Mouse (Mus musculus) midbrain, embryonic 13.5 days (tissue): ENCODE data around the gene Coil. TPM values are rescaled to one million over a fixed set of nuclear protein-coding genes. Genes with fewer than 3 reads are reported as not detected.
"Not testable (repeated sequence)": the region's sequence is repeated elsewhere in the genome, so short reads cannot be mapped to it uniquely, and the experiment has no call there.

Source experiments
- ATAC-seq: fragments of 200-750 bp; cut with Nextera tagmentation; 2 replicates; pipeline ENCODE4 v1.8.0; 2017; ENCODE audit warnings: mild to moderate bottlenecking, moderate TSS enrichment, moderate library complexity
- H3K27ac ChIP-seq: fragments of 300-500 bp; sonication (generic); 2 replicates; pipeline ENCODE4 v1.5.1; 2015; ENCODE audit warnings: inconsistent platforms, mild to moderate bottlenecking, moderate library complexity
- H3K27me3 ChIP-seq: fragments of 300-500 bp; sonication (generic); 2 replicates; pipeline ENCODE4 v1.6.1; 2015; ENCODE audit warnings: mild to moderate bottlenecking, inconsistent platforms
- H3K36me3 ChIP-seq: fragments of 300-500 bp; sonication (generic); 2 replicates; pipeline ENCODE4 v1.6.1; 2015; ENCODE audit warnings: mild to moderate bottlenecking, inconsistent platforms
- H3K4me1 ChIP-seq: fragments of 300-500 bp; sonication (generic); replicated peaks from 2 replicates; pipeline ENCODE4 v1.6.1; 2015; ENCODE audit warnings: inconsistent platforms
- H3K4me2 ChIP-seq: fragments of 300-500 bp; sonication (generic); replicated peaks from 2 replicates; pipeline ENCODE4 v1.6.1; 2015; ENCODE audit warnings: moderate library complexity, mild to moderate bottlenecking, inconsistent platforms
- H3K4me3 ChIP-seq: fragments of 300-500 bp; sonication (generic); replicated peaks from 2 replicates; pipeline ENCODE4 v1.5.1; 2015; ENCODE audit warnings: mild to moderate bottlenecking, inconsistent platforms
- H3K9ac ChIP-seq: fragments of 300-500 bp; sonication (generic); replicated peaks from 2 replicates; pipeline ENCODE4 v1.6.1; 2015; ENCODE audit warnings: mild to moderate bottlenecking, inconsistent platforms
- H3K9me3 ChIP-seq: fragments of 300-500 bp; sonication (generic); 2 replicates; pipeline ENCODE4 v1.6.1; 2016; ENCODE audit warnings: mild to moderate bottlenecking, inconsistent platforms
- WGBS: fragments of 180-500 bp; shearing (Covaris S2); methylation state at CpG from one replicate; pipeline ENCODE4 v1.1.7; 2015; 5-methylcytosine and 5-hydroxymethylcytosine counted together
- polyA plus RNA-seq: library from polyadenylated mRNA; unstranded; fragments of >200 nt; fragmentation: Nextera tagmentation; extraction: Ambion mirVana; gene quantifications from 2 replicates; pipeline ENCODE4 v1.2.1, GENCODE M21; 2015

Coil gene
- polyA plus RNA-seq, 1 experiment from 2014 or later = 28.1 TPM

- Histone ChIP-seq H3K4me2 (no peak overlapping the region), H3K4me1 (peaks cover 22% of the 10 kb centered on the region), H3K9ac (no peak overlapping the region), H3K27me3 (no peaks in the 10 kb centered on the region), H3K36me3 (peaks cover 15% of the 10 kb centered on the region), H3K27ac (no peak overlapping the region), H3K9me3 (no peaks in the 10 kb centered on the region), H3K4me3 (no peak overlapping the region)
- WGBS = 95% methylated on average over 5 of the region's 5 CpGs
- ATAC-seq = no peak
Measured at GRCm38 (mm10) chr11:88977188-88977587, 7.1 kb downstream of the Coil start.

GRCm38 (mm10) chr11:88981337-88981736 lies 11.3 kb downstream of the Coil start:
- Histone ChIP-seq H3K27me3 (no peaks in the 10 kb centered on the region), H3K36me3 (peaks cover 50% of the 10 kb centered on the region), H3K4me3 (no peak overlapping the region), H3K4me2 (no peak overlapping the region), H3K4me1 (peaks cover 5% of the 10 kb centered on the region; the same call in 1 of the 2 replicates), H3K9me3 (no peaks in the 10 kb centered on the region), H3K9ac (no peak overlapping the region), H3K27ac (no peak overlapping the region)
- WGBS = 93% methylated on average over 8 of the region's 8 CpGs
- ATAC-seq = no peak

- Histone ChIP-seq H3K4me3 (no peak overlapping the region), H3K27me3 (no peaks in the 10 kb centered on the region), H3K4me2 (no peak overlapping the region), H3K9me3 (no peaks in the 10 kb centered on the region), H3K36me3 (peaks cover 79% of the 10 kb centered on the region), H3K9ac (no peak overlapping the region), H3K27ac (no peak overlapping the region), H3K4me1 (no peaks in the 10 kb centered on the region)
- ATAC-seq = no peak
- 86% methylated on average over 10 of the region's 10 CpGs for WGBS
Measured at GRCm38 (mm10) chr11:88986616-88987015, 16.6 kb downstream of the Coil start.

- no peak overlapping the region for H3K27ac ChIP-seq
- peaks cover 58% of the 10 kb centered on the region for H3K36me3 ChIP-seq
- WGBS = 78% methylated on average over 5 of the region's 5 CpGs
- no peak overlapping the region for H3K9ac ChIP-seq
- no peak overlapping the region for H3K4me3 ChIP-seq
- no peaks in the 10 kb centered on the region for H3K27me3 ChIP-seq
- no peak for ATAC-seq
- H3K9me3 ChIP-seq = no peaks in the 10 kb centered on the region
- no peak overlapping the region for H3K4me2 ChIP-seq
- H3K4me1 ChIP-seq = no peaks in the 10 kb centered on the region
Measured at GRCm38 (mm10) chr11:88988956-88989355, 18.9 kb downstream of the Coil start.

GRCm38 (mm10) chr11:88989530-88989929 lies 19.5 kb downstream of the Coil start:
- ATAC-seq = no peak
- no peaks in the 10 kb centered on the region for H3K27me3 ChIP-seq
- no peak overlapping the region for H3K27ac ChIP-seq
- H3K9me3 ChIP-seq = no peaks in the 10 kb centered on the region
- 73% methylated on average over 5 of the region's 5 CpGs for WGBS
- no peak overlapping the region for H3K9ac ChIP-seq
- H3K4me1 ChIP-seq = no peaks in the 10 kb centered on the region
- peaks cover 52% of the 10 kb centered on the region for H3K36me3 ChIP-seq
- H3K4me2 ChIP-seq = no peak overlapping the region
- no peak overlapping the region for H3K4me3 ChIP-seq

GRCm38 (mm10) chr11:88993186-88993585 lies 23.1 kb downstream of the Coil start:
- peaks cover 3% of the 10 kb centered on the region for H3K27me3 ChIP-seq
- no peaks in the 10 kb centered on the region for H3K9me3 ChIP-seq
- peaks cover 23% of the 10 kb centered on the region for H3K36me3 ChIP-seq
- no peak overlapping the region for H3K9ac ChIP-seq
- H3K4me2 ChIP-seq = no peak overlapping the region
- ATAC-seq = no peak
- H3K4me3 ChIP-seq = no peak overlapping the region
- H3K4me1 ChIP-seq = no peaks in the 10 kb centered on the region
- no peak overlapping the region for H3K27ac ChIP-seq
- WGBS = 57% methylated on average over 7 of the region's 7 CpGs

- Histone ChIP-seq H3K4me3 (no peak overlapping the region), H3K9ac (no peak overlapping the region), H3K4me2 (no peak overlapping the region), H3K27ac (no peak overlapping the region), H3K4me1 (no peaks in the 10 kb centered on the region), H3K9me3 (no peaks in the 10 kb centered on the region), H3K27me3 (peaks cover 8% of the 10 kb centered on the region), H3K36me3 (peaks cover 19% of the 10 kb centered on the region)
- no peak for ATAC-seq
- WGBS = 19% methylated on average over 5 of the region's 5 CpGs
Measured at GRCm38 (mm10) chr11:88993625-88994024, 23.6 kb downstream of the Coil start.

- Histone ChIP-seq H3K4me1 (peaks cover 5% of the 10 kb centered on the region), H3K4me2 (no peak overlapping the region)
- no peak for ATAC-seq
Measured at GRCm38 (mm10) chr11:88994492-88994891, 24.4 kb downstream of the Coil start.

GRCm38 (mm10) chr11:88995616-88996015 lies 25.6 kb downstream of the Coil start:
- 92% methylated on average over 2 of the region's 2 CpGs for WGBS
- H3K9me3 ChIP-seq = no peaks in the 10 kb centered on the region
- H3K4me1 ChIP-seq = peaks cover 7% of the 10 kb centered on the region
- H3K4me2 ChIP-seq = no peak overlapping the region
- no peak overlapping the region for H3K27ac ChIP-seq
- H3K27me3 ChIP-seq = peaks cover 27% of the 10 kb centered on the region
- peaks cover 9% of the 10 kb centered on the region for H3K36me3 ChIP-seq
- no peak overlapping the region for H3K9ac ChIP-seq
- no peak for ATAC-seq
- no peak overlapping the region for H3K4me3 ChIP-seq

More at GRCm38 (mm10) chr11:88994492-88994891, 24.4 kb downstream of the Coil start:
- Histone ChIP-seq H3K36me3 (peaks cover 15% of the 10 kb centered on the region), H3K4me3 (no peak overlapping the region), H3K27ac (no peak overlapping the region), H3K27me3 (peaks cover 16% of the 10 kb centered on the region), H3K9me3 (no peaks in the 10 kb centered on the region), H3K9ac (no peak overlapping the region)
- WGBS = 87% methylated on average over 7 of the region's 7 CpGs

- H3K4me1 ChIP-seq = peaks cover 7% of the 10 kb centered on the region
- peaks cover 27% of the 10 kb centered on the region for H3K27me3 ChIP-seq
- no peak overlapping the region for H3K9ac ChIP-seq
- H3K27ac ChIP-seq = no peak overlapping the region
- 77% methylated on average over 7 of the region's 7 CpGs for WGBS
- H3K4me3 ChIP-seq = no peak overlapping the region
- H3K36me3 ChIP-seq = peaks cover 1% of the 10 kb centered on the region
- H3K4me2 ChIP-seq = no peak overlapping the region
- no peak for ATAC-seq
- no peaks in the 10 kb centered on the region for H3K9me3 ChIP-seq
Measured at GRCm38 (mm10) chr11:88996427-88996826, 26.4 kb downstream of the Coil start.

- not testable (repeated sequence) for ATAC-seq, H3K4me1 ChIP-seq, H3K27ac ChIP-seq, H3K36me3 ChIP-seq, H3K9me3 ChIP-seq, H3K4me3 ChIP-seq, H3K9ac ChIP-seq, H3K4me2 ChIP-seq
- 91% methylated on average over 5 of the region's 5 CpGs for WGBS
- H3K27me3 ChIP-seq = peaks cover 27% of the 10 kb centered on the region
Measured at GRCm38 (mm10) chr11:88997343-88997742, 27.3 kb downstream of the Coil start.

GRCm38 (mm10) chr11:88998406-88998805 lies 28.4 kb downstream of the Coil start:
- Histone ChIP-seq H3K4me3 (no peak overlapping the region), H3K4me1 (peaks cover 7% of the 10 kb centered on the region), H3K9me3 (no peaks in the 10 kb centered on the region), H3K27ac (no peak overlapping the region), H3K4me2 (no peak overlapping the region), H3K36me3 (no peaks in the 10 kb centered on the region), H3K9ac (no peak overlapping the region), H3K27me3 (peaks cover 27% of the 10 kb centered on the region)
- WGBS = 9% methylated on average over 3 of the region's 3 CpGs
- ATAC-seq = no peak

- ATAC-seq = no peak
- H3K27ac ChIP-seq = no peak within 1 kb of the TSS
- H3K4me1 ChIP-seq = peaks cover 7% of the 10 kb centered on the region
- no peaks in the 10 kb centered on the region for H3K36me3 ChIP-seq
- H3K27me3 ChIP-seq = peaks cover 27% of the 10 kb centered on the region
- peak within 1 kb of the TSS; percentile 52 for H3K9ac ChIP-seq
- H3K4me2 ChIP-seq = peak within 1 kb of the TSS; percentile 52
- peak within 1 kb of the TSS; percentile 40 for H3K4me3 ChIP-seq
- H3K9me3 ChIP-seq = no peaks in the 10 kb centered on the region
- 3% methylated on average over 48 of the region's 48 CpGs for WGBS
Measured at GRCm38 (mm10) chr11:88998974-88999722, 29.1 kb downstream of the Coil start, which contains the start of gene Trim25. Gene Trim25 (plus strand): TSS chr11:88999376.
